Mouse (Mus musculus): ENCODE data around the gene Tecpr2. TPM values are rescaled to one million over a fixed set of nuclear protein-coding genes. Genes with fewer than 3 reads are reported as not detected.

The Tecpr2 gene
- polyA plus RNA-seq, 1 experiment: 4.2 TPM

- TF ChIP-seq MYOD1 (IDR thresholded peaks at IDR 0.05; ENCODE audit: control insufficient read depth in 1 of 3, insufficient read length in 2 of 3, low read depth in 2 of 3) (no peak), REST (IDR thresholded peaks at IDR 0.05; ENCODE audit: insufficient read depth, insufficient read length) (no peak), E2F4 (IDR thresholded peaks at IDR 0.05; ENCODE audit: insufficient read depth) (no peak), CEBPB (IDR thresholded peaks at IDR 0.05; ENCODE audit: insufficient read depth, poor library complexity, severe bottlenecking) (no peak), MAX (IDR thresholded peaks at IDR 0.05; ENCODE audit: low read depth) (no peak), SRF (IDR thresholded peaks at IDR 0.05; ENCODE audit: control insufficient read depth, insufficient read length, low read depth) (no peak), MYOG (IDR thresholded peaks at IDR 0.05; ENCODE audit: control insufficient read depth in 1 of 3, insufficient read depth in 1 of 3, insufficient read length in 2 of 3, low read depth in 2 of 3) (no peak), POLR2A (IDR thresholded peaks at IDR 0.05; ENCODE audit: insufficient read length, low read depth) (no peak), POLR2AphosphoS2 (IDR thresholded peaks at IDR 0.05; ENCODE audit: insufficient read length, low read depth) (no peak), USF1 (IDR thresholded peaks at IDR 0.05; ENCODE audit: low read depth) (no peak), TCF12 (IDR thresholded peaks at IDR 0.05; ENCODE audit: insufficient read depth, poor library complexity, severe bottlenecking) (no peak), TCF3 (IDR thresholded peaks at IDR 0.05; ENCODE audit: insufficient read length, low read depth) (no peak)
Observed at GRCm38 (mm10) chr12:110966079-110966478, 77.0 kb downstream of the Tecpr2 start.

DNA sequence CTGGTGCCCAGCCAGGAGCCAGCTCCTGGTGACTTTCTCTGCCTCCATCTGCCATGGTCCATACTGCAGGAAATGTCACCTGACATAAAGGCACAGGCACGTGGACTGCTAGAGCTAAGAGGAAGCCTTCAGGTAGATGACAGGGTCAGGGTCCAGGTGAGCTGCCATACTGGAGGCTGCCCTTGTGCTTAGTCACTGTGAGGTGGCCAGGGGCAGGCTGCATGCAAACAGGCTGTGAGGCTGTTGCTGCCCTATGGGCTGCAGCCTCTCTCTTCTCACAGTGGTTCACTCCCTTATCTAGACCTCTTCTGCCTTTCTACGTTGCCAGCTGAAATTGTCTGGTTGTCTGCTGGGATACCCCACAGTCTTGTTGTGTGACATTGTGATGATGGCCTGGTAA is 78.1 kb downstream of the Tecpr2 start:
- Histone ChIP-seq H3K36me3 (ENCODE audit: control insufficient read depth, insufficient read depth) (no peaks in the 10 kb centered on the region), H3K27me3 (ENCODE audit: control insufficient read depth, insufficient read depth, insufficient read length) (no peaks in the 10 kb centered on the region), H3ac (ENCODE audit: control insufficient read depth, insufficient read length) (no peak overlapping the region), H3K4me3 (no peak overlapping the region), H3K79me2 (ENCODE audit: control insufficient read depth, insufficient read depth) (no peaks in the 10 kb centered on the region), H3K4me2 (ENCODE audit: low read depth) (no peak overlapping the region)
- TF ChIP-seq REST (IDR thresholded peaks at IDR 0.05; ENCODE audit: insufficient read depth, insufficient read length): no peak
- no peak for TF ChIP-seq SRF (IDR thresholded peaks at IDR 0.05; ENCODE audit: control insufficient read depth, insufficient read length, low read depth)
- no peak for TF ChIP-seq E2F4 (IDR thresholded peaks at IDR 0.05; ENCODE audit: insufficient read depth)
- no peak for TF ChIP-seq MAX (IDR thresholded peaks at IDR 0.05; ENCODE audit: low read depth)
- no peak for TF ChIP-seq MYOG (IDR thresholded peaks at IDR 0.05; ENCODE audit: control insufficient read depth in 1 of 3, insufficient read depth in 1 of 3, insufficient read length in 2 of 3, low read depth in 2 of 3)
- TF ChIP-seq TCF3 (IDR thresholded peaks at IDR 0.05; ENCODE audit: insufficient read length, low read depth): no peak
- TF ChIP-seq MYOD1 (IDR thresholded peaks at IDR 0.05; ENCODE audit: control insufficient read depth in 1 of 3, insufficient read length in 2 of 3, low read depth in 2 of 3): no peak
- TF ChIP-seq TCF12 (IDR thresholded peaks at IDR 0.05; ENCODE audit: insufficient read depth, poor library complexity, severe bottlenecking): no peak
- TF ChIP-seq CEBPB (IDR thresholded peaks at IDR 0.05; ENCODE audit: insufficient read depth, poor library complexity, severe bottlenecking): no peak
- TF ChIP-seq USF1 (IDR thresholded peaks at IDR 0.05; ENCODE audit: low read depth): no peak
- TF ChIP-seq POLR2A (IDR thresholded peaks at IDR 0.05; ENCODE audit: insufficient read length, low read depth): no peak
- no peak for TF ChIP-seq POLR2AphosphoS2 (IDR thresholded peaks at IDR 0.05; ENCODE audit: insufficient read length, low read depth)

More at GRCm38 (mm10) chr12:110966079-110966478, 77.0 kb downstream of the Tecpr2 start:
- Histone ChIP-seq H3ac (ENCODE audit: control insufficient read depth, insufficient read length) (no peak overlapping the region), H3K36me3 (ENCODE audit: control insufficient read depth, insufficient read depth) (no peaks in the 10 kb centered on the region), H3K79me2 (ENCODE audit: control insufficient read depth, insufficient read depth) (no peaks in the 10 kb centered on the region), H3K4me3 (no peak overlapping the region), H3K27me3 (ENCODE audit: control insufficient read depth, insufficient read depth, insufficient read length) (no peaks in the 10 kb centered on the region), H3K4me2 (ENCODE audit: low read depth) (no peak overlapping the region)

- no peaks in the 10 kb centered on the region for H3K79me2 ChIP-seq (ENCODE audit: control insufficient read depth, insufficient read depth)
- H3ac ChIP-seq (ENCODE audit: control insufficient read depth, insufficient read length): no peak overlapping the region
- H3K4me3 ChIP-seq: no peak overlapping the region
- peaks cover 5% of the 10 kb centered on the region for H3K36me3 ChIP-seq (ENCODE audit: control insufficient read depth, insufficient read depth)
- no peak for TF ChIP-seq MAX (IDR thresholded peaks at IDR 0.05; ENCODE audit: low read depth)
- no peak for TF ChIP-seq MYOD1 (IDR thresholded peaks at IDR 0.05; ENCODE audit: control insufficient read depth in 1 of 3, insufficient read length in 2 of 3, low read depth in 2 of 3)
- TF ChIP-seq SRF (IDR thresholded peaks at IDR 0.05; ENCODE audit: control insufficient read depth, insufficient read length, low read depth): no peak
- TF ChIP-seq TCF12 (IDR thresholded peaks at IDR 0.05; ENCODE audit: insufficient read depth, poor library complexity, severe bottlenecking): no peak
- no peak for TF ChIP-seq CEBPB (IDR thresholded peaks at IDR 0.05; ENCODE audit: insufficient read depth, poor library complexity, severe bottlenecking)
- TF ChIP-seq MYOG (IDR thresholded peaks at IDR 0.05; ENCODE audit: control insufficient read depth in 1 of 3, insufficient read depth in 1 of 3, insufficient read length in 2 of 3, low read depth in 2 of 3): no peak
- no peak for TF ChIP-seq POLR2A (IDR thresholded peaks at IDR 0.05; ENCODE audit: insufficient read length, low read depth)
- TF ChIP-seq USF1 (IDR thresholded peaks at IDR 0.05; ENCODE audit: low read depth): no peak
- TF ChIP-seq TCF3 (IDR thresholded peaks at IDR 0.05; ENCODE audit: insufficient read length, low read depth): no peak
- TF ChIP-seq POLR2AphosphoS2 (IDR thresholded peaks at IDR 0.05; ENCODE audit: insufficient read length, low read depth): no peak
- no peak for TF ChIP-seq E2F4 (IDR thresholded peaks at IDR 0.05; ENCODE audit: insufficient read depth)
- H3K27me3 ChIP-seq (ENCODE audit: control insufficient read depth, insufficient read depth, insufficient read length): no peaks in the 10 kb centered on the region
- H3K4me2 ChIP-seq (ENCODE audit: low read depth): no peak overlapping the region
Observed at GRCm38 (mm10) chr12:110970408-110970807, 81.3 kb downstream of the Tecpr2 start.

DNA sequence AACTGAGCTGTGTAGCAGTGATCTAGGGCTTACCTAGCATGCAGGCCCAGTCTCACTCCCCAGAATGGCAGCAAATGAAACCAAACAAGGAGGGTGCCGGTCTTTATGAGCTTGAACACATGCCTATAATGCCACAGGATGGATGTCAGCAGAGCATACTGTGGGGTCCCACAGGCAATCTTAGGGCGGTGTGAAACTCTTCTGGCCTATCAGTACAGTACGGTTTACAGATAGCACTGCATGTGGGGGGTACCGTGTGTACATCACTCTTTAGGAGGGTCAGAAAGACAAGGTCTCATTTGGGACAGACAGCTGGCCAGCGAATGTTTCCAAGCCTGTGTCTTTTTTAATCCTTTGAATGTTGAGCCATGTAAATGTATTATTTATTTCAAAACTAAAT is 82.9 kb downstream of the Tecpr2 start:
- no peak for TF ChIP-seq POLR2A (IDR thresholded peaks at IDR 0.05; ENCODE audit: insufficient read length, low read depth)
- no peak for TF ChIP-seq POLR2AphosphoS2 (IDR thresholded peaks at IDR 0.05; ENCODE audit: insufficient read length, low read depth)
- TF ChIP-seq USF1 (IDR thresholded peaks at IDR 0.05; ENCODE audit: low read depth): no peak
- no peak for TF ChIP-seq TCF3 (IDR thresholded peaks at IDR 0.05; ENCODE audit: insufficient read length, low read depth)
- TF ChIP-seq E2F4 (IDR thresholded peaks at IDR 0.05; ENCODE audit: insufficient read depth): no peak
- Histone ChIP-seq H3K79me2 (ENCODE audit: control insufficient read depth, insufficient read depth) (no peaks in the 10 kb centered on the region), H3K27me3 (ENCODE audit: control insufficient read depth, insufficient read depth, insufficient read length) (no peaks in the 10 kb centered on the region), H3ac (ENCODE audit: control insufficient read depth, insufficient read length) (no peak overlapping the region), H3K36me3 (ENCODE audit: control insufficient read depth, insufficient read depth) (peaks cover 5% of the 10 kb centered on the region), H3K4me3 (no peak overlapping the region), H3K4me2 (ENCODE audit: low read depth) (no peak overlapping the region)

- H3K79me2 ChIP-seq (ENCODE audit: control insufficient read depth, insufficient read depth): peaks cover 9% of the 10 kb centered on the region
- H3K4me3 ChIP-seq: no peak overlapping the region
- H3K4me2 ChIP-seq (ENCODE audit: low read depth): no peak overlapping the region
- no peak overlapping the region for H3ac ChIP-seq (ENCODE audit: control insufficient read depth, insufficient read length)
- peaks cover 5% of the 10 kb centered on the region for H3K36me3 ChIP-seq (ENCODE audit: control insufficient read depth, insufficient read depth)
- no peaks in the 10 kb centered on the region for H3K27me3 ChIP-seq (ENCODE audit: control insufficient read depth, insufficient read depth, insufficient read length)
- TF ChIP-seq USF1 (IDR thresholded peaks at IDR 0.05; ENCODE audit: low read depth) (no peak), MYOG (IDR thresholded peaks at IDR 0.05; ENCODE audit: control insufficient read depth in 1 of 3, insufficient read depth in 1 of 3, insufficient read length in 2 of 3, low read depth in 2 of 3) (no peak), TCF3 (IDR thresholded peaks at IDR 0.05; ENCODE audit: insufficient read length, low read depth) (no peak), SRF (IDR thresholded peaks at IDR 0.05; ENCODE audit: control insufficient read depth, insufficient read length, low read depth) (no peak), MAX (IDR thresholded peaks at IDR 0.05; ENCODE audit: low read depth) (no peak), CEBPB (IDR thresholded peaks at IDR 0.05; ENCODE audit: insufficient read depth, poor library complexity, severe bottlenecking) (no peak), POLR2A (IDR thresholded peaks at IDR 0.05; ENCODE audit: insufficient read length, low read depth) (no peak), MYOD1 (IDR thresholded peaks at IDR 0.05; ENCODE audit: control insufficient read depth in 1 of 3, insufficient read length in 2 of 3, low read depth in 2 of 3) (no peak), POLR2AphosphoS2 (IDR thresholded peaks at IDR 0.05; ENCODE audit: insufficient read length, low read depth) (no peak), TCF12 (IDR thresholded peaks at IDR 0.05; ENCODE audit: insufficient read depth, poor library complexity, severe bottlenecking) (no peak), E2F4 (IDR thresholded peaks at IDR 0.05; ENCODE audit: insufficient read depth) (no peak), REST (IDR thresholded peaks at IDR 0.05; ENCODE audit: insufficient read depth, insufficient read length) (no peak)
Observed at GRCm38 (mm10) chr12:110973829-110974228, 84.8 kb downstream of the Tecpr2 start.
